Mouse (Mus musculus): ENCODE data around the gene Inhba.

GRCm38 (mm10) chr13:16022536-16022935, 10.9 kb downstream of the Inhba start:
- TF ChIP-seq POLR2A (IDR thresholded peaks at IDR 0.05; ENCODE audit: extremely low read depth, insufficient read depth, low read length), result 0 out of 2 replicates have a peak, but pooled peaks have one; percentile 26
- no peak for TF ChIP-seq CTCF (IDR thresholded peaks at IDR 0.05; ENCODE audit: extremely low read depth, insufficient read depth, low read length)
